In genomic region chr7:144207849-144208248, GRCm38 (mm10) we compare ENCODE assay signal across 9 mouse cellular contexts.
DNase-seq lines count a peak whose midpoint lies in the region; ATAC-seq and TF ChIP-seq lines count a peak whose summit lies in the region.
"Had no signal": no experiment of that assay in that cellular context is flagged by ENCODE, and none has a peak within 500 bp of the region (broad histone marks: within the 10 kb centered on the region; RNA-seq: fewer than 3 reads in every experiment).

No protein-coding gene starts in this region.

- no peaks in the 10 kb centered on the region for H3K36me3 ChIP-seq in heart, embryonic 11.5 days (ENCODE audit: control insufficient read depth, insufficient read depth, low read length)
- no peaks in the 10 kb centered on the region for H3K36me3 ChIP-seq in embryonic facial prominence, embryonic 14.5 days (ENCODE audit: control insufficient read depth, insufficient read depth, low read length)
- no peaks in the 10 kb centered on the region for H3K36me3 ChIP-seq in neural tube, embryonic 11.5 days (ENCODE audit: control insufficient read depth, insufficient read depth, low read length)
- H3K36me3 ChIP-seq: G1E had no signal

- no peak overlapping the region for H3K27ac ChIP-seq in heart, embryonic 11.5 days (ENCODE audit: low read depth, low read length)
- no peak overlapping the region for H3K27ac ChIP-seq in embryonic facial prominence, embryonic 14.5 days (replicated peaks; ENCODE audit: low read depth, low read length)
- H3K27ac ChIP-seq in left cerebral cortex, adult 2 months = peak overlapping the region; percentile 70
- H3K27ac ChIP-seq in neural tube, embryonic 11.5 days (ENCODE audit: low read depth, low read length) = no peak overlapping the region

- H3K4me1 ChIP-seq in heart, embryonic 11.5 days (ENCODE audit: control insufficient read depth, insufficient read depth, low read length) = no peaks in the 10 kb centered on the region
- no peaks in the 10 kb centered on the region for H3K4me1 ChIP-seq in embryonic facial prominence, embryonic 14.5 days (ENCODE audit: control insufficient read depth, insufficient read depth, low read length)
- no peaks in the 10 kb centered on the region for H3K4me1 ChIP-seq in neural tube, embryonic 11.5 days (ENCODE audit: control insufficient read depth, insufficient read depth, low read length)

- no peak overlapping the region for H3K4me3 ChIP-seq in heart, embryonic 11.5 days (ENCODE audit: low read depth, low read length)
- H3K4me3 ChIP-seq in embryonic facial prominence, embryonic 14.5 days (ENCODE audit: low read depth, low read length) = no peak overlapping the region
- H3K4me3 ChIP-seq in left cerebral cortex, adult 2 months = no peak overlapping the region
- no peak overlapping the region for H3K4me3 ChIP-seq in neural tube, embryonic 11.5 days (ENCODE audit: low read depth, low read length)

- H3K27me3 ChIP-seq in heart, embryonic 11.5 days (ENCODE audit: control insufficient read depth, insufficient read depth, low read length) = peaks cover 3% of the 10 kb centered on the region; the same call in 1 of the 2 replicates
- H3K27me3 ChIP-seq in embryonic facial prominence, embryonic 14.5 days (replicated peaks; ENCODE audit: control insufficient read depth, insufficient read depth, low read length) = no peaks in the 10 kb centered on the region
- no peaks in the 10 kb centered on the region for H3K27me3 ChIP-seq in neural tube, embryonic 11.5 days (ENCODE audit: control insufficient read depth, insufficient read depth, low read length)

- H3K9ac ChIP-seq in heart, embryonic 11.5 days (ENCODE audit: low read depth, low read length) = no peak overlapping the region
- H3K9ac ChIP-seq in embryonic facial prominence, embryonic 14.5 days (ENCODE audit: low read depth, low read length) = no peak overlapping the region
- H3K9ac ChIP-seq in neural tube, embryonic 11.5 days (ENCODE audit: low read length) = no peak overlapping the region

- no peak overlapping the region for H3K4me2 ChIP-seq in heart, embryonic 11.5 days
- no peak overlapping the region for H3K4me2 ChIP-seq in embryonic facial prominence, embryonic 14.5 days (ENCODE audit: low read depth, low read length)
- no peak overlapping the region for H3K4me2 ChIP-seq in neural tube, embryonic 11.5 days (ENCODE audit: low read depth)

- 20% methylated on average over 7 of the region's 7 CpGs for WGBS in heart, embryonic 11.5 days (ENCODE audit: insufficient replicate concordance)
- WGBS in embryonic facial prominence, embryonic 14.5 days = 14% methylated on average over 7 of the region's 7 CpGs
- WGBS in neural tube, embryonic 11.5 days = 19% methylated on average over 7 of the region's 7 CpGs

- H3K9me3 ChIP-seq in heart, embryonic 11.5 days (replicated peaks; ENCODE audit: control insufficient read depth, low read length) = no peaks in the 10 kb centered on the region
- H3K9me3 ChIP-seq in embryonic facial prominence, embryonic 14.5 days (ENCODE audit: control insufficient read depth, low read length) = no peaks in the 10 kb centered on the region
- no peaks in the 10 kb centered on the region for H3K9me3 ChIP-seq in neural tube, embryonic 11.5 days (ENCODE audit: control insufficient read depth, low read length)
- H3K9me3 ChIP-seq: G1E had no signal

- DNase-seq in heart, adult 11 months = peak; percentile 98
- peak; percentile 89 for DNase-seq in adrenal gland, postnatal 10 days
- DNase-seq in embryonic facial prominence, embryonic 14.5 days (ENCODE audit: low spot score) = peak; percentile 58
- peak; percentile 56 to 70 for DNase-seq in heart, postnatal 36 days
- DNase-seq in left cerebral cortex, adult 2 months (ENCODE audit: extremely low spot score in 1 of 2, low spot score in 2 of 2) = peak; percentile 69 to 71
- DNase-seq in neural tube, embryonic 11.5 days (ENCODE audit: low spot score) = peak; percentile 62
- no peak for DNase-seq in yolk sac, embryonic 10.5 days (ENCODE audit: low spot score)

- TF ChIP-seq CTCF in left cerebral cortex, adult 2 months (IDR thresholded peaks at IDR 0.05) = peak; percentile 83

- no peak for ATAC-seq in heart, embryonic 11.5 days (replicated peaks; ENCODE audit: insufficient number of reproducible peaks, low FRiP score, low TSS enrichment)
- ATAC-seq in embryonic facial prominence, embryonic 14.5 days (ENCODE audit: low read depth) = peak; percentile 53; the same call in 1 of the 2 replicates
- ATAC-seq in neural tube, embryonic 11.5 days (ENCODE audit: insufficient read depth, low FRiP score, low TSS enrichment) = no peak; the same call in 1 of the 2 replicates

- intact Hi-C loops in heart, postnatal 36 days (cut with DNase I) = loop anchor here (2.0 kb wide), 1 partner anchor 111 kb away; no protein-coding TSS in a partner anchor
- intact Hi-C loops in left cerebral cortex, adult 2 months (cut with DNase I) = loop anchor here (1.0 to 2.0 kb wide), 2 partner anchors 32 to 111 kb away; no protein-coding TSS in a partner anchor
